Mouse (Mus musculus): ENCODE measurements around the gene Iqsec3. TPM values are rescaled to one million over a fixed set of nuclear protein-coding genes. Genes with fewer than 3 reads are reported as not detected.

Iqsec3 gene
- total RNA-seq, 1 experiment, result 0.18 TPM

DNA sequence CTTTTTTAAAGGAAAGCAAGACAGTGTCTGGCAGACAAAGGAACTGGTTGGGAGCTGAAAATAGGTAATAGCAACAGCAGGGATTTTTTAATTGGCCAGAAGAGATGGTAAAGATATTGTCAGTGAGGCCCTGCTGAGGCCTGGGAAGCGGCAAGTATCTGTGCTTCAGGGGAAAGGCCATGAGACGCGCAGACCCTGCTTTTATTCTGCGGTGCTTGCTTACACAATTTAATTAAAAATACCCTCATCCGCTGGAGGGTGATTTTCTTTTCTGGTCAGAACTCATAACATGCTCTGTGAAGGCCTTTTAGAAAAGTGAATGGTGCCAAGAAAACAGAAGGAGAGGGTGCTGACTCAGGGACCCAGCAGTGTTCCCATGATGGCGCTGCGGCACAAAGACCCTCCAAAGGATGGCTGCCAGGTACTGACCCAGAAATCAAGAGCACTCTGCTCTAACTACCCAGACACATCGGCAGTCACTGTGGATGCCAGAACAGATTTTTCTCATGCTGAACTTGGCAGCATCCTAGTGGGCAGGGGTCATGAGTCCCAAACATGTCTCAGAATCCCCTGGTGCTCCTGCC is 70.7 kb downstream of the Iqsec3 start:
- Histone ChIP-seq H3K4me1 (ENCODE audit: control insufficient read depth in 2 of 2, insufficient read depth in 2 of 2, low read length in 2 of 2, poor library complexity in 1 of 2) (no peaks in the 10 kb centered on the region), H3K36me3 (ENCODE audit: control insufficient read depth, insufficient read depth, low read length, poor library complexity, severe bottlenecking) (no peaks in the 10 kb centered on the region), H3K4me3 (ENCODE audit: insufficient read depth in 1 of 2, low read depth in 1 of 2, low read length in 2 of 2, poor library complexity in 1 of 2, severe bottlenecking in 1 of 2) (no peak overlapping the region), H3K27ac (ENCODE audit: insufficient read depth, low read depth, low read length, poor library complexity, severe bottlenecking) (no peak overlapping the region), H3K9me3 (ENCODE audit: control insufficient read depth, insufficient read depth, low read depth, low read length) (no peaks in the 10 kb centered on the region), H3K9ac (ENCODE audit: insufficient read depth, low read depth, low read length, poor library complexity, severe bottlenecking) (no peak overlapping the region)
- no peak for DNase-seq (ENCODE audit: low read depth, low spot score)
- no peak for TF ChIP-seq ZC3H11A (IDR thresholded peaks at IDR 0.05; ENCODE audit: borderline replicate concordance, low read depth, low read length)
- TF ChIP-seq CHD2 (IDR thresholded peaks at IDR 0.05; ENCODE audit: low read depth, low read length), result no peak
- no peak for TF ChIP-seq HCFC1 (IDR thresholded peaks at IDR 0.05; ENCODE audit: borderline replicate concordance, insufficient read depth, low read length)
- in situ Hi-C loops (cut with MboI; ENCODE audit: low sequenced_read_pairs in 2 of 2, unreplicated experiment in 2 of 2), result no loop called here

DNA sequence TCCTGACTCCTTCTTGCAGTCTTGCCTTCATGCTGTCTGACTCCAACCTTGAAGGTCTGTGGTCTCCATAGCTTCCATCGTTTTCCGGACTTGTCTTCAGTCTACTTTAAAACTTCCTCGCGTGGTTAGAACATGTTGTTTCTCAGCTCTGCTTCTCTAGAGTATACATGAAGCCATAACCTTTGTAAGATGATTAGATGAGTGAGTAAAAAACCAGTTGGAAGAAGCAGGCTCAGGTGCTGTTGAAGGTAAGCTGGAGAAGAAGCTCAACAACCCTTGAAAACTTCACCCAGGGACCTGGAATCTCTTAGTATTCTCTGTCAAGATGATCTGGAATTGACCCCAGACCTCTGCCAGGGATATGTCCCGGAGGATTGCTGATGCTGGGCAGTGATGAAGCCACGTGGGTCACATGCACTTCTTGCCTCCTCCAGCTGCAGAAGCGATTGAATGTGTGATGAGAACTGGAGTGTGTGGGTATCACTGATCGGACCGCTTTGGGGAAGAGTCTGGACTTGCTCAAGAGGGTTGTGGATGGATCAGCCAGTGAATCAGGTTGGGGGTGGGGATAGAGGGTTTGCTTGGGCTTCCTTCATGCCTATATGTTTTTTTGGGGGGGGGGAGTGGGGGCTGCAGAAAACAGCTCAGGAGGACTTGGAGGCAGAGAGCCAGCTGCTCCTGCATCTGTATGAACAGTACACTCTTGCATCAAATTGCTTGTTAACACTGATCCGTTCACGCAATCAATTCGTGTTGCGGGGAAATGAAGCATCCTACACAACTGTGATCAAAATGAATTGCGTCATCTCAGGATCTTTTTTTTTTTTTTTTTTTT is 71.4 kb downstream of the Iqsec3 start:
- H3K4me1 ChIP-seq (ENCODE audit: control insufficient read depth in 2 of 2, insufficient read depth in 2 of 2, low read length in 2 of 2, poor library complexity in 1 of 2), result no peaks in the 10 kb centered on the region
- no peak overlapping the region for H3K27ac ChIP-seq (ENCODE audit: insufficient read depth, low read depth, low read length, poor library complexity, severe bottlenecking)
- no peak overlapping the region for H3K9ac ChIP-seq (ENCODE audit: insufficient read depth, low read depth, low read length, poor library complexity, severe bottlenecking)
- no peak overlapping the region for H3K4me3 ChIP-seq (ENCODE audit: insufficient read depth in 1 of 2, low read depth in 1 of 2, low read length in 2 of 2, poor library complexity in 1 of 2, severe bottlenecking in 1 of 2)
- no peak for DNase-seq (ENCODE audit: low read depth, low spot score)
- in situ Hi-C loops (cut with MboI; ENCODE audit: low sequenced_read_pairs in 2 of 2, unreplicated experiment in 2 of 2), result no loop called here
- TF ChIP-seq MAFK (IDR thresholded peaks at IDR 0.05; ENCODE audit: insufficient read depth, low read depth, low read length), result no peak
- no peak for TF ChIP-seq ZNF384 (IDR thresholded peaks at IDR 0.05; ENCODE audit: low read depth, low read length)
- TF ChIP-seq ZC3H11A (IDR thresholded peaks at IDR 0.05; ENCODE audit: borderline replicate concordance, low read depth, low read length), result no peak
- no peak for TF ChIP-seq CHD2 (IDR thresholded peaks at IDR 0.05; ENCODE audit: low read depth, low read length)
- TF ChIP-seq HCFC1 (IDR thresholded peaks at IDR 0.05; ENCODE audit: borderline replicate concordance, insufficient read depth, low read length), result no peak
- no peaks in the 10 kb centered on the region for H3K9me3 ChIP-seq (ENCODE audit: control insufficient read depth, insufficient read depth, low read depth, low read length)
- H3K36me3 ChIP-seq (ENCODE audit: control insufficient read depth, insufficient read depth, low read length, poor library complexity, severe bottlenecking), result no peaks in the 10 kb centered on the region

DNA sequence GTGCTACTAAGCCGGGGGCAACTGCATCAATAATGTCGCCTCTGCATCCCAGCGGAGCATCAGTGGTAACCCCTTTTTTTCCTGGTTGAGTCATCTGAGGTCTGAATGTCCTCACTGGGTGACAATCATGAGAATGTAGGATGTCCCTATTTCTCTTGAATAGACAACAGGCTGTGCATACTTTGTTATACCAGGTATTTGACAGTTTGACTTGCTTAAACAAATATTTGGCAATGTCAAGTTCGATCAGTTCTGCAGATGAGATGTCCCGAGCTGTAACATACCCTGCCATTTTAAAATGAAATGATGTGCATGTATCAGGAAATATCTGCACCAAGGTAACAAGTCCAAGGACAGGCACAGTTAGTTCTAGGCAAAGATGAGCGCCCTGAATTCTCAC is 72.3 kb downstream of the Iqsec3 start:
- in situ Hi-C loops (cut with MboI; ENCODE audit: low sequenced_read_pairs in 2 of 2, unreplicated experiment in 2 of 2), result no loop called here
- no peak overlapping the region for H3K27ac ChIP-seq (ENCODE audit: insufficient read depth, low read depth, low read length, poor library complexity, severe bottlenecking)
- H3K36me3 ChIP-seq (ENCODE audit: control insufficient read depth, insufficient read depth, low read length, poor library complexity, severe bottlenecking), result no peaks in the 10 kb centered on the region
- no peak overlapping the region for H3K9ac ChIP-seq (ENCODE audit: insufficient read depth, low read depth, low read length, poor library complexity, severe bottlenecking)
- no peaks in the 10 kb centered on the region for H3K4me1 ChIP-seq (ENCODE audit: control insufficient read depth in 2 of 2, insufficient read depth in 2 of 2, low read length in 2 of 2, poor library complexity in 1 of 2)
- no peak overlapping the region for H3K4me3 ChIP-seq (ENCODE audit: insufficient read depth in 1 of 2, low read depth in 1 of 2, low read length in 2 of 2, poor library complexity in 1 of 2, severe bottlenecking in 1 of 2)
- TF ChIP-seq ZC3H11A (IDR thresholded peaks at IDR 0.05; ENCODE audit: borderline replicate concordance, low read depth, low read length) (no peak), ZNF384 (IDR thresholded peaks at IDR 0.05; ENCODE audit: low read depth, low read length) (no peak), HCFC1 (IDR thresholded peaks at IDR 0.05; ENCODE audit: borderline replicate concordance, insufficient read depth, low read length) (no peak)
- H3K9me3 ChIP-seq (ENCODE audit: control insufficient read depth, insufficient read depth, low read depth, low read length), result no peaks in the 10 kb centered on the region
- DNase-seq (ENCODE audit: low read depth, low spot score), result no peak

DNA sequence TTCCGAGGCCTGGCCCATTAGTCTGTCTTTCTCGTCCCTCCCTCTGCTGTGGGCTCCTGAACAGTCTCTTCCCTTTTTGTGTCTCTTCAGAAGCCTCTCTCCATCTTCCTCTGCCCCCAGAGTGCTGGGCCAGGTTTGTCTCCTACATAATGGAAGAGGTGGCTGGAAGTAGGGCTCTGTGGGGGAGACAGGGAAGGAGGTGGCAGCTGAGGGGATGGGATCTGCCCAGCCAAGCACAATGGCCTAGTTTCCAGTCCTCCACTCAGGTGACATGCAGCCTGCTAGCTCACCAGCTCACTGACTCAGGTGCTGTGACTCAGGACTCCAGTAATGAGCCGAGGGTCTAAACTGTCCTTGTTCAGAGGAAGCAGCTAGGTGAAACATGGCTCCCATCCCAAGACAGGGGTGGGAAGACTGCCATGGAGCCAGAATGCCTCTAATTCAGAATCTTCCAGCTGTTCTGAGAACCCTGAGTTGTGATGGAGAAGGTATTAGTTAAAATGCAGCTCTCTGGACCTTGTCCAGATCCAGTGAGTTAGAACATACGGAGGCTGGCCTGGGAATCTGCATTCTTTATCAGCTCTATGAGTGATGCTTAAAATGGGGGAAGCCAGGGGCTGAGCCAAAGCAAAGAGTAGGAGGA is 80.7 kb downstream of the Iqsec3 start:
- no peak for DNase-seq (ENCODE audit: low read depth, low spot score)
- in situ Hi-C loops (cut with MboI; ENCODE audit: low sequenced_read_pairs in 2 of 2, unreplicated experiment in 2 of 2), result no loop called here
- no peaks in the 10 kb centered on the region for H3K9me3 ChIP-seq (ENCODE audit: control insufficient read depth, insufficient read depth, low read depth, low read length)
- no peaks in the 10 kb centered on the region for H3K4me1 ChIP-seq (ENCODE audit: control insufficient read depth in 2 of 2, insufficient read depth in 2 of 2, low read length in 2 of 2, poor library complexity in 1 of 2)
- no peak overlapping the region for H3K27ac ChIP-seq (ENCODE audit: insufficient read depth, low read depth, low read length, poor library complexity, severe bottlenecking)
- H3K9ac ChIP-seq (ENCODE audit: insufficient read depth, low read depth, low read length, poor library complexity, severe bottlenecking), result no peak overlapping the region
- H3K36me3 ChIP-seq (ENCODE audit: control insufficient read depth, insufficient read depth, low read length, poor library complexity, severe bottlenecking), result no peaks in the 10 kb centered on the region
- TF ChIP-seq ZC3H11A (IDR thresholded peaks at IDR 0.05; ENCODE audit: borderline replicate concordance, low read depth, low read length), result no peak
- TF ChIP-seq MAFK (IDR thresholded peaks at IDR 0.05; ENCODE audit: insufficient read depth, low read depth, low read length), result no peak
- TF ChIP-seq CHD2 (IDR thresholded peaks at IDR 0.05; ENCODE audit: low read depth, low read length), result no peak
- TF ChIP-seq ZNF384 (IDR thresholded peaks at IDR 0.05; ENCODE audit: low read depth, low read length), result no peak
- TF ChIP-seq HCFC1 (IDR thresholded peaks at IDR 0.05; ENCODE audit: borderline replicate concordance, insufficient read depth, low read length), result no peak
- no peak overlapping the region for H3K4me3 ChIP-seq (ENCODE audit: insufficient read depth in 1 of 2, low read depth in 1 of 2, low read length in 2 of 2, poor library complexity in 1 of 2, severe bottlenecking in 1 of 2)
